Mouse (Mus musculus): ENCODE measurements around the gene Xpa.

DNA sequence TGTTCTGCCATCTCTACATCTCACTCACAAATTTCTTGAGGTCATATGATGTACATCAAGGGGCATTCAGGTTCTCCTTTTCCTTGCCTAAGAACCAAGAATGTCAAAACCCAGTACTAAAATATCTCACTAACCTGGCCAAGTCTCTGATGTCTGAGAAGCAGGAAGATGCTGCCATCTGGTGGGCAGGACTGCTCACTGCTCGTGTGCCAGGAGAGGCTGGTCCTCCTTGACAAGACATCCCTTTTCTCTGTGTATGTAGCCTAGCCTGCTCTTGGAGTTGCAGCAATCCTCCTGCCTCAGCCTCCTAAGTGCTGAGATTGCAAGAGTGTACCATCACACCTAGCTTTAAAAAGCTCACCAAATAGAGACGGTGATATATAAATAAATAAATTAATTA is 69.6 kb downstream of the Xpa start:
- TF ChIP-seq CTCF (IDR thresholded peaks at IDR 0.05; ENCODE audit: insufficient read depth, low read depth, low read length) = peak; percentile 81
- TF ChIP-seq POLR2A (IDR thresholded peaks at IDR 0.05; ENCODE audit: insufficient read depth, low read depth, low read length) = no peak

Measured in olfactory bulb, adult 2 months (tissue).